Mouse (Mus musculus) urinary bladder, postnatal 25 days (tissue): ENCODE measurements around the gene Cacnb4.

Experiments used
- DNase-seq: peaks from one replicate; pipeline ENCODE4 v3.0.0; 2022; ENCODE audit warnings: low spot score

Gene Cacnb4

GRCm38 (mm10) chr2:52521012-52521411 is 155.6 kb downstream of the Cacnb4 start:
- no peak for DNase-seq

DNA sequence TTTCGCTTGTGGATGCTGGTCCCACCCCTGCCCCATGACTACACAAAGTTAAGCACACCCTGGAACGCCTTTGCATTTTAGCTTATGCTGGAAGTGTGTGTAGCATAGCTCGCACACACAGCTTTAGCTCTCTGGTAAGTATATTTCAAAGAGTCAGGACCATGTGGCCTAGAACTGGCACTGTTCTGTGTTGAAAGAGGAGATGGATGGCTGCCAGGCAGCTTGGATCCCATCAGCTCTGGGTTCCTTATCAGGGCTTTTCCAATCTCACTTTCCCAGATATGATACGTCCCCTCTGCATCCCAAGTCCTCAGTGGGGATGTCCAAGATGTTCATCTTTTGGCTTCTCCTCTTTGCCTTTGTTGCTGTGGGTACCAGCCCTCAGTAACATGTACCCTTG is 157.9 kb downstream of the Cacnb4 start:
- DNase-seq = no peak

GRCm38 (mm10) chr2:52516534-52516933 is 160.1 kb downstream of the Cacnb4 start:
- no peak for DNase-seq

GRCm38 (mm10) chr2:52512865-52513388 is 163.7 kb downstream of the Cacnb4 start:
- no peak for DNase-seq

GRCm38 (mm10) chr2:52512206-52512605 is 164.4 kb downstream of the Cacnb4 start:
- no peak for DNase-seq

DNA sequence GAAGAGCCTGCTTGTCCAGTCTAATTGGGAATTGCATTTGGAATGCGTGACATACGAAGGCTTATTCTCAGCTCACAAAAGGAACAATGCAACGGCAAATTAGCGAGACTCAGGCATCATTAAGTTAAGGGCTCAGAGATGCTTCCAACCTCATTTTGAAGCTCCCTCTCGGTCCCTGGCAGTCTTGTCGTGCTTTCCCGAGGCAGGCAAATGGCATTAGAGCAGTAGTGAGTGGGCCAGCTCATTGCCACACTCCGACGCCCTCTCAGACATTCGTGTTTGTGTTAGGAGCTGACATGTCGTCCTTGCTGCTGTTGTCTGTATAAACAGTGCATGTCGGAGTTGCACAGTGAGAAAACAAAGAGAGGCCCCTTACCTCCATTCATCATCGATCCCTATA is 164.8 kb downstream of the Cacnb4 start:
- DNase-seq = no peak

DNA sequence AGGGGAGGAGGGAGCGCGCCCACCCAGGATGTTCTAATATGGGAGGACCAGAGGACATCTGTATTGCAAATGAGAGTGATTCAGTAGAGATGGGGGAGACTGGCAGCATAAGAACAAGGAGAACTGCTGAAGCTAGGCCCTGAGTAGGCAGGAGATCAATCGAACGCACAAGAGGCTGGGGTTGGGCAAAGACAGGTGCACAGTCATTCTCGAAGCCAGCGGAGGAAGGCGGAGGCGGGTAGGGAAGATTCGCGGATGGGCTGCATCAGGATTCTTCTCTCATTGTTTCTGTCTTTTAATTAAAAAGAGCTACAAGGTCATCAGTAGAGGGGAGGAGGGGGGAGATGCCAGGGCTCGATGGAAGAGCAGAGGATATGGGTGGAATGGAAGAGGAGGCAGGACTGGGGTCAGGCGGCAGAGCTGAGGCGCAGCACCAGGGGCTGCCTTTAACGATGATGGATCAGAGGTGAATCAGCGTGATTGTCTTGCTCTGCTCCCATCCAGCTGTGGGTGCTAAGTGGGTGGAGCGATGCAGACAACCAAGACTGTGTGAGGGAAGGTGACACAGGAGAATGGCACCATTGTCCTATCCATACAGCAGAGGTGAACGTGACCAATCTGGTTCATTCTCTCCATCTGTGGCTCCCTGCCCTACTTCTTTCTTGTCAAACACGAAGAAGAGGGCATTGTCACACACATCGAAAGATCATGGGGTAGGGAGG is 166.7 kb downstream of the Cacnb4 start:
- DNase-seq = no peak

GRCm38 (mm10) chr2:52505164-52505563 is 171.5 kb downstream of the Cacnb4 start:
- no peak for DNase-seq

- DNase-seq = no peak
These were observed 171.9 kb downstream of the Cacnb4 start for GRCm38 (mm10) chr2:52504762-52505161.

- no peak for DNase-seq
These were observed 176.8 kb downstream of the Cacnb4 start for GRCm38 (mm10) chr2:52499849-52500262.

GRCm38 (mm10) chr2:52499101-52499537 is 177.5 kb downstream of the Cacnb4 start:
- no peak for DNase-seq

GRCm38 (mm10) chr2:52495097-52495694 is 181.4 kb downstream of the Cacnb4 start:
- no peak for DNase-seq

GRCm38 (mm10) chr2:52494274-52494673 is 182.4 kb downstream of the Cacnb4 start:
- DNase-seq = no peak

GRCm38 (mm10) chr2:52492867-52493266 is 183.8 kb downstream of the Cacnb4 start:
- DNase-seq = no peak

- DNase-seq = no peak
These were observed 186.8 kb downstream of the Cacnb4 start for GRCm38 (mm10) chr2:52489840-52490239.

- DNase-seq = no peak
These were observed 193.1 kb downstream of the Cacnb4 start for GRCm38 (mm10) chr2:52483496-52483895.

- no peak for DNase-seq
These were observed 196.2 kb downstream of the Cacnb4 start for GRCm38 (mm10) chr2:52480476-52480875.

- no peak for DNase-seq
These were observed 198.1 kb downstream of the Cacnb4 start for GRCm38 (mm10) chr2:52478501-52478900.

DNA sequence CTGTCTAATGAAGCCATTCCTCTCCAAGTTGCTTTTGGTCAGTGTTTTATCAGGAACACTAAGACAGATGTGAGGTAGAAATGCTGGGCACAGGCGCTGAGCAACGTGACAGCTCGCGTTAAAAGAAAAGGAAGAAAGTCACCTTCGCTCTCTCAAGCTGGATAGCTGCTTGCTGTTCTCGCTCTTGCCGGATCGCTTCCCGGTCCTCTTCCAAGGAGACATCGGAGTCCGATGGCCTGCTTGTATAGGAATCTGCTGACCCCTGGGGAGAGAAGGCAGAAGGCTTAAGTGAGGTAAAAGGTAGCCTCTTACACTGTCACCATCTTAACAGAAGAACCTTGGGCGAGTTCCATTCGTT is 199.1 kb downstream of the Cacnb4 start:
- DNase-seq = no peak

- DNase-seq = no peak
These were observed 199.7 kb downstream of the Cacnb4 start for GRCm38 (mm10) chr2:52476801-52477549.

DNA sequence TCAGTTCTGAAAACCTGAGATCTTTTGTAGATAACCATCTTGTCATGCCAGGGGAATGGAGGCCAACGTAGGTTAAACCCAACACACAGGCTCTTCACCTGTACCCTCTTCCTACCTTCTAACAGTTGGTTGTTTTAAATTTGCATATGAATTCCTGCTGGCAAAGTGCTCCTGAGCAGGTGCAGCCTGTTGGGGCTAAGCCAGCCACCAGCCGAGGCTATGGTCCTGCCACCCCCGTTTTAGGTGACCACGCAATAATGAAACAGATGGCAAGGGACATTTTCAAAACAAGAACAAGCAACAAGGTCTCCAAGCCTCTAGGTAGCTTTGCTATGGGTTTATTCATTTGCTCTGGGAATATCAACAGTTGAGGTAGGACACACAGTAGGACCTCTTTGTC is 200.8 kb downstream of the Cacnb4 start:
- no peak for DNase-seq

DNA sequence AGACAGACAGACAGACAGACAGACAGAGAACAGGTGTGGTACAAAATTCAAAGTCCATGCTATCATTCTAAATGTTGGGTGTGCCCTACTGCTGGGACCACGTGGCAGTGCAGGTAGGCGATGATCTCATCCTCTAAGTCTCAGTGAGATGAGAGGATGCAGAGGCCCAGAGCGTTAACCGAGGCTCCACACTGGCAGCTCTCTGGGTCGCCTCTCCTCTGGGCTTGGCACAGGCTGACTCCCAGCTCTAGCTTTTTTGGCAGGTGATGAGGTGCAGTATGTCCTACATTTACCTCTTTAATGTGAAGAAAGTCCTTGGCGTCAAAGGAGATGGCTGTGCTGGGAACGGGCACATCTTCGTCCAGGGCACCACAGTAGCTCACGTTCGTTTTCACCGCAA is 202.1 kb downstream of the Cacnb4 start:
- DNase-seq = no peak
